Mouse (Mus musculus): ENCODE data around the gene Zfp30.

GRCm38 (mm10) chr7:29829804-29830203 is 46.0 kb downstream of the Zfp30 start:
- TF ChIP-seq GATA1 (IDR thresholded peaks at IDR 0.05; ENCODE audit: borderline replicate concordance, low read length) (no peak), CTCF (IDR thresholded peaks at IDR 0.05; ENCODE audit: low read depth, low read length) (no peak), POLR2AphosphoS5 (IDR thresholded peaks at IDR 0.05; ENCODE audit: insufficient replicate concordance, low read depth, low read length) (no peak), GATA2 (IDR thresholded peaks at IDR 0.05; ENCODE audit: borderline replicate concordance, low read depth, low read length) (no peak)

All from G1E (cell line).